Comparison of ENCODE assay signal across 19 mouse cellular contexts in the genomic region with DNA sequence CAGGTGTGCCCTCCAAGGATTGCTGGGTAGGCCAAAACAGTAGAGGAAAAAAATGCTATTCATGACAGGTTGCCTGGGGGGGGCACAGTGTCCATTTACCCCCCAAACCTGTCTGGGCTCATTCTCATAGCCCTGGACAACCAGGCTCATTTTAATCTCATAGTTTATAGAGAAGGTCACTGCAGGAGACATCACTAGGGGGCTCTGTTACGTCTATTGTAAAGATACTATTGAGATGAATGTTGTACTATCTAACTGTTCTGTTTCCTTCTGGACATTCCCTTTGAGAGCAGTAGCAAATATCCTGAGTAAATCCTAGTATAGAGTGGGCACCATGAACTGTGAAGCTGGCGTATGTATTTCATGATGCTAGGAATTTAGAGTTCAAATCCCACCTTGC. TPM values are rescaled to one million over a fixed set of nuclear protein-coding genes. Genes with fewer than 3 reads are reported as not detected.
A peak's percentile ranks its signal among the peaks of the same experiment; 100 is the strongest.
DNase-seq lines count a peak whose midpoint lies in the region; ATAC-seq and TF ChIP-seq lines count a peak whose summit lies in the region.
"Had no signal": no experiment of that assay in that cellular context is flagged by ENCODE, and none has a peak within 500 bp of the region (broad histone marks: within the 10 kb centered on the region; RNA-seq: fewer than 3 reads in every experiment).

No protein-coding gene starts in this region.

- no peaks in the 10 kb centered on the region for H3K4me1 ChIP-seq in intestine, postnatal 0 days (replicated peaks; ENCODE audit: control insufficient read depth, insufficient read depth, low read length)
- H3K4me1 ChIP-seq in intestine, embryonic 16.5 days (ENCODE audit: control insufficient read depth, insufficient read depth, low read length) = no peaks in the 10 kb centered on the region
- H3K4me1 ChIP-seq in lung, postnatal 0 days (ENCODE audit: insufficient read depth, low read depth, low read length) = no peaks in the 10 kb centered on the region

- no peaks in the 10 kb centered on the region for H3K9me3 ChIP-seq in intestine, postnatal 0 days (ENCODE audit: control insufficient read depth)
- H3K9me3 ChIP-seq in intestine, embryonic 16.5 days (ENCODE audit: control insufficient read depth, low read length) = no peaks in the 10 kb centered on the region
- H3K9me3 ChIP-seq in lung, postnatal 0 days (ENCODE audit: low read length) = no peaks in the 10 kb centered on the region
- H3K9me3 ChIP-seq: forebrain, embryonic 15.5 days; liver, embryonic 15.5 days had no signal

- no peak overlapping the region for H3K4me3 ChIP-seq in intestine, postnatal 0 days (ENCODE audit: low read depth, low read length)
- no peak overlapping the region for H3K4me3 ChIP-seq in intestine, embryonic 16.5 days (ENCODE audit: low read length)
- no peak overlapping the region for H3K4me3 ChIP-seq in lung, postnatal 0 days (ENCODE audit: low read depth, low read length)
- H3K4me3 ChIP-seq: erythroblast, embryonic 14.5 days; forebrain, embryonic 15.5 days; liver, embryonic 15.5 days had no signal

- peak; percentile 9 for DNase-seq in lung, postnatal 0 days (ENCODE audit: low spot score)
- no peak for DNase-seq in lung, postnatal 10 days
- peak; percentile 29 for DNase-seq in 416B (ENCODE audit: low read depth)
- DNase-seq in NIH3T3 (ENCODE audit: low read depth) = peak; percentile 4
- DNase-seq in cerebellum, adult 8-10 months = no peak
- DNase-seq: adrenal gland, postnatal 14 days; cerebellum, adult 11-12 months; cerebellum, postnatal 36 days; heart, adult 18-20 months; kidney, adult 9 months; left cerebral cortex, postnatal 4 days; right cerebral cortex, adult 18-20 months; thymus, postnatal 36 days had no signal

- TF ChIP-seq CTCF in intestine, postnatal 0 days (IDR thresholded peaks at IDR 0.05; ENCODE audit: low read depth) = peak; percentile 40
- peak; percentile 34; the same call in 1 of the 2 replicates for TF ChIP-seq CTCF in lung, postnatal 0 days (IDR thresholded peaks at IDR 0.05)

- no peaks in the 10 kb centered on the region for H3K36me3 ChIP-seq in intestine, postnatal 0 days (ENCODE audit: control insufficient read depth, insufficient read depth)
- H3K36me3 ChIP-seq in intestine, embryonic 16.5 days (ENCODE audit: control insufficient read depth, insufficient read depth, low read length) = no peaks in the 10 kb centered on the region
- H3K36me3 ChIP-seq in lung, postnatal 0 days (ENCODE audit: insufficient read depth, low read length) = no peaks in the 10 kb centered on the region
- H3K36me3 ChIP-seq: forebrain, embryonic 15.5 days; liver, embryonic 15.5 days had no signal

- ATAC-seq in intestine, postnatal 0 days = no peak
- ATAC-seq in intestine, embryonic 16.5 days = no peak
- ATAC-seq in lung, postnatal 0 days = no peak
- ATAC-seq: forebrain, embryonic 15.5 days; midbrain, embryonic 16.5 days had no signal

- WGBS in intestine, postnatal 0 days = 66% methylated on average over 2 of the region's 2 CpGs
- WGBS in intestine, embryonic 16.5 days = 71% methylated on average over 2 of the region's 2 CpGs
- WGBS in lung, postnatal 0 days = 63% methylated on average over 2 of the region's 2 CpGs

- H3K27ac ChIP-seq in intestine, postnatal 0 days (ENCODE audit: low read depth, low read length) = no peak overlapping the region
- H3K27ac ChIP-seq in intestine, embryonic 16.5 days (ENCODE audit: low read length) = no peak overlapping the region
- H3K27ac ChIP-seq in lung, postnatal 0 days (ENCODE audit: low read length) = no peak overlapping the region
- H3K27ac ChIP-seq: forebrain, embryonic 15.5 days; liver, embryonic 15.5 days had no signal

- no peak overlapping the region for H3K4me2 ChIP-seq in intestine, postnatal 0 days (replicated peaks; ENCODE audit: low read depth)
- H3K4me2 ChIP-seq in intestine, embryonic 16.5 days (ENCODE audit: low read depth, low read length) = no peak overlapping the region
- H3K4me2 ChIP-seq in lung, postnatal 0 days (replicated peaks; ENCODE audit: low read depth, low read length) = no peak overlapping the region
- H3K4me2 ChIP-seq: forebrain, embryonic 15.5 days; liver, embryonic 15.5 days had no signal

- no peaks in the 10 kb centered on the region for H3K27me3 ChIP-seq in intestine, postnatal 0 days (replicated peaks; ENCODE audit: control insufficient read depth, insufficient read depth, low read length)
- H3K27me3 ChIP-seq in intestine, embryonic 16.5 days (replicated peaks; ENCODE audit: control insufficient read depth, insufficient read depth, low read length) = no peaks in the 10 kb centered on the region
- no peaks in the 10 kb centered on the region for H3K27me3 ChIP-seq in lung, postnatal 0 days (replicated peaks; ENCODE audit: insufficient read depth, low read length)
- H3K27me3 ChIP-seq: forebrain, embryonic 15.5 days had no signal

- TF ChIP-seq EP300 in lung, postnatal 0 days (IDR thresholded peaks at IDR 0.05) = no peak

- no peak overlapping the region for H3K9ac ChIP-seq in intestine, postnatal 0 days (ENCODE audit: low read depth, low read length)
- no peak overlapping the region for H3K9ac ChIP-seq in intestine, embryonic 16.5 days (ENCODE audit: low read depth, low read length)
- H3K9ac ChIP-seq in lung, postnatal 0 days (replicated peaks; ENCODE audit: low read depth) = no peak overlapping the region
- H3K9ac ChIP-seq: forebrain, embryonic 15.5 days; liver, embryonic 15.5 days had no signal

RNA-seq across cellular contexts. Expression of a gene that starts 5.0 kb away (rescaled TPM):
- 3.7 TPM in 2 replicates for polyA plus RNA-seq in intestine, postnatal 0 days (2015; fragmentation: Nextera tagmentation; extraction: Ambion mirVana)
- polyA plus RNA-seq in intestine, embryonic 16.5 days (2015; fragmentation: Nextera tagmentation; extraction: Ambion mirVana) = 3.8 and 4.0 TPM in 2 replicates
- polyA plus RNA-seq in lung, postnatal 0 days (2015; fragmentation: Nextera tagmentation; extraction: Ambion mirVana) = 4.9 and 5.8 TPM in 2 replicates

Comparison
In these comparisons a context has a peak if more than half of its experiments do, and no peak if none do; other contexts are left out.
1. DNase-seq: peak in lung, postnatal 0 days (single experiment), 416B (single experiment) and NIH3T3 (single experiment); none in lung, postnatal 10 days (single experiment) and cerebellum, adult 8-10 months (single experiment).